Mouse (Mus musculus) liver, adult 2 months (tissue): ENCODE results near the gene Syne2. TPM values are rescaled to one million over a fixed set of nuclear protein-coding genes. Genes with fewer than 3 reads are reported as not detected.

Source experiments
- DNase-seq: peaks from one replicate; pipeline ENCODE4 v3.0.0-alpha.2; 2011; ENCODE audit warnings: low read depth, low spot score; ENCODE audit errors: extremely low read depth
- H3K27ac ChIP-seq: fragments of 200-500 bp; replicated peaks from 2 replicates; pipeline ENCODE4 v1.5.1; 2012; ENCODE audit warnings: low read depth, mild to moderate bottlenecking, control low read depth, inconsistent platforms, low read length; ENCODE audit not compliant: insufficient read depth
- H3K27me3 ChIP-seq: fragments of 200-500 bp; 2 replicates; pipeline ENCODE4 v1.6.1; 2012; ENCODE audit warnings: mild to moderate bottlenecking, moderate library complexity, low read length, inconsistent platforms; ENCODE audit not compliant: control insufficient read depth, insufficient read depth
- H3K36me3 ChIP-seq: fragments of 200-500 bp; 2 replicates; pipeline ENCODE4 v1.6.1; 2012; ENCODE audit warnings: low read length, inconsistent platforms; ENCODE audit not compliant: control insufficient read depth, insufficient read depth
- H3K4me1 ChIP-seq: fragments of 200-500 bp; 2 replicates; pipeline ENCODE4 v1.6.1; 2011; ENCODE audit warnings: low read length; ENCODE audit not compliant: control insufficient read depth, insufficient read depth
- H3K4me3 ChIP-seq: fragments of 200-500 bp; 2 replicates; pipeline ENCODE4 v1.5.1; 2011; ENCODE audit warnings: low read depth, mild to moderate bottlenecking, control low read depth, low read length, moderate library complexity; ENCODE audit not compliant: insufficient read depth
- H3K79me2 ChIP-seq: fragments of 200-500 bp; 2 replicates; pipeline ENCODE4 v1.6.1; 2012; ENCODE audit warnings: inconsistent platforms, mild to moderate bottlenecking, low read length, moderate library complexity; ENCODE audit not compliant: control insufficient read depth, insufficient read depth
- H3K9ac ChIP-seq: fragments of 200-500 bp; 2 replicates; pipeline ENCODE4 v1.6.1; 2012; ENCODE audit warnings: low read depth, mild to moderate bottlenecking, control low read depth, inconsistent platforms, low read length
- CTCF ChIP-seq: fragments of 200-500 bp; IDR thresholded peaks from 2 replicates; pipeline ENCODE4 v1.5.1; 2011; ENCODE audit warnings: low read depth, low read length, control low read depth
- POLR2A ChIP-seq: fragments of 200-500 bp; IDR thresholded peaks from 2 replicates; pipeline ENCODE4 v1.6.1; 2011; ENCODE audit warnings: low read length, control low read depth; ENCODE audit not compliant: insufficient read depth; ENCODE audit errors: extremely low read depth
- WGBS: fragments of 180-500 bp; shearing (Covaris S2); methylation state at CpG from one replicate; pipeline ENCODE4 v1.1.7; 2018; 5-methylcytosine and 5-hydroxymethylcytosine counted together
- polyA plus RNA-seq: library from polyadenylated mRNA; depleted of rRNA; stranded (reverse); fragments of >200 nt; gene quantifications from 2 replicates; pipeline ENCODE4 v1.2.3, GENCODE M21; 2012
- total RNA-seq: library from RNA; depleted of rRNA; stranded (reverse); fragments of >200 nt; gene quantifications from 2 replicates; pipeline ENCODE4 v1.2.3, GENCODE M21; 2014

Gene Syne2
- total and polyA plus RNA-seq, 2 experiments: 12.0 to 31.3 TPM

- 95% methylated on average over 8 of the region's 8 CpGs for WGBS
- no peak for TF ChIP-seq POLR2A
- TF ChIP-seq CTCF: no peak
- Histone ChIP-seq H3K79me2 (no peaks in the 10 kb centered on the region), H3K27ac (no peak overlapping the region), H3K27me3 (no peaks in the 10 kb centered on the region), H3K9ac (no peak overlapping the region), H3K4me1 (no peaks in the 10 kb centered on the region), H3K36me3 (peaks cover 42% of the 10 kb centered on the region), H3K4me3 (no peak overlapping the region)
- no peak for DNase-seq
Observed at GRCm38 (mm10) chr12:76048672-76049071, 230.7 kb downstream of the Syne2 start.

- TF ChIP-seq CTCF (no peak), POLR2A (no peak)
- Histone ChIP-seq H3K36me3 (peaks cover 37% of the 10 kb centered on the region), H3K4me3 (no peak overlapping the region), H3K9ac (no peak overlapping the region), H3K4me1 (no peaks in the 10 kb centered on the region), H3K27ac (no peak overlapping the region), H3K27me3 (no peaks in the 10 kb centered on the region), H3K79me2 (no peaks in the 10 kb centered on the region)
- no peak for DNase-seq
- WGBS: 69% methylated on average over 5 of the region's 5 CpGs
Observed at GRCm38 (mm10) chr12:76049343-76049742, 231.4 kb downstream of the Syne2 start.

- no peak for TF ChIP-seq CTCF
- TF ChIP-seq POLR2A: no peak
- no peaks in the 10 kb centered on the region for H3K4me1 ChIP-seq
- DNase-seq: no peak
- no peaks in the 10 kb centered on the region for H3K79me2 ChIP-seq
- no peak overlapping the region for H3K4me3 ChIP-seq
- H3K36me3 ChIP-seq: peaks cover 34% of the 10 kb centered on the region
- H3K27ac ChIP-seq: no peak overlapping the region
- WGBS: 89% methylated on average over 9 of the region's 9 CpGs
- H3K9ac ChIP-seq: no peak overlapping the region
- no peaks in the 10 kb centered on the region for H3K27me3 ChIP-seq
Observed at GRCm38 (mm10) chr12:76051879-76052278, 233.9 kb downstream of the Syne2 start.

GRCm38 (mm10) chr12:76054653-76055052 is 236.7 kb downstream of the Syne2 start:
- H3K9ac ChIP-seq: no peak overlapping the region
- H3K27ac ChIP-seq: no peak overlapping the region
- peaks cover 41% of the 10 kb centered on the region for H3K36me3 ChIP-seq
- no peaks in the 10 kb centered on the region for H3K27me3 ChIP-seq
- H3K4me3 ChIP-seq: no peak overlapping the region
- no peaks in the 10 kb centered on the region for H3K79me2 ChIP-seq
- DNase-seq: no peak
- no peaks in the 10 kb centered on the region for H3K4me1 ChIP-seq
- TF ChIP-seq CTCF (no peak), POLR2A (no peak)
- 82% methylated on average over 9 of the region's 9 CpGs for WGBS

GRCm38 (mm10) chr12:76063001-76063400 is 245.1 kb downstream of the Syne2 start:
- 95% methylated on average over 4 of the region's 4 CpGs for WGBS
- Histone ChIP-seq H3K36me3 (peaks cover 50% of the 10 kb centered on the region), H3K4me1 (no peaks in the 10 kb centered on the region), H3K27ac (no peak overlapping the region), H3K9ac (no peak overlapping the region), H3K79me2 (no peaks in the 10 kb centered on the region), H3K27me3 (no peaks in the 10 kb centered on the region), H3K4me3 (no peak overlapping the region)
- no peak for TF ChIP-seq POLR2A
- TF ChIP-seq CTCF: no peak
- no peak for DNase-seq

- 95% methylated on average over 5 of the region's 5 CpGs for WGBS
- Histone ChIP-seq H3K4me1 (no peaks in the 10 kb centered on the region), H3K27ac (no peak overlapping the region), H3K4me3 (no peak overlapping the region), H3K36me3 (peaks cover 26% of the 10 kb centered on the region), H3K9ac (no peak overlapping the region), H3K79me2 (no peaks in the 10 kb centered on the region; the same call in 1 of the 2 replicates), H3K27me3 (no peaks in the 10 kb centered on the region)
- DNase-seq: no peak
- TF ChIP-seq CTCF: no peak
- TF ChIP-seq POLR2A: no peak
Observed at GRCm38 (mm10) chr12:76070386-76070785, 252.5 kb downstream of the Syne2 start.
